Mouse (Mus musculus): Measurements from ENCODE around the gene Lrch1.

The Lrch1 gene

DNA sequence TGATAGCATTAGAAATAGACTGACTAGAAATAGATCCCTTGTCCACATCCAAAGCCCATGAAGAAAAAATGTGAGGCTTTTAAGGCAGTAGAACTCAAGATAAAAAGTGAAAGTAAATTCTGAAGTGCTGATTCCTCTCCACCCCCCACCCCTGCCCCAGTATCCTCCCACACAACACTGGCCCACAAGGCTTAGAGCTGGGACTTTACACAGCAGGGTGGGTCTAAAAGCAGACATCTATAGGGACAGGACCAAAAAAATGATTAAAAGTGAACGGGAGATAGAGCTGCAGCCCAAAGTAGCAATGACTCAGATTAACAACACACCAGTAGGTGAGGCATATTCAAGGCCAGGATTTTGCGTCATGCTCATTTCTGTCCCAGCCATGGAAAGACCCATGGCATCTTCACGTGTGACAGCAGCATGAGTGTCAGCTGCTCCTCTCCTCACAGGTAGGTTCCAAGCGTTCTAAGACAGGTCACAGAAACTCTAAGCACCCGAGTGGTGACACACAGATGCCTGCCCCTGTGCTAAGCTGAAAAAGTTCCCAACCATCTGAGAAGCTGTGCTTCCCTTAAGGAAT, 29.1 kb downstream of the Lrch1 start:
- peak; percentile 90 for DNase-seq

DNA sequence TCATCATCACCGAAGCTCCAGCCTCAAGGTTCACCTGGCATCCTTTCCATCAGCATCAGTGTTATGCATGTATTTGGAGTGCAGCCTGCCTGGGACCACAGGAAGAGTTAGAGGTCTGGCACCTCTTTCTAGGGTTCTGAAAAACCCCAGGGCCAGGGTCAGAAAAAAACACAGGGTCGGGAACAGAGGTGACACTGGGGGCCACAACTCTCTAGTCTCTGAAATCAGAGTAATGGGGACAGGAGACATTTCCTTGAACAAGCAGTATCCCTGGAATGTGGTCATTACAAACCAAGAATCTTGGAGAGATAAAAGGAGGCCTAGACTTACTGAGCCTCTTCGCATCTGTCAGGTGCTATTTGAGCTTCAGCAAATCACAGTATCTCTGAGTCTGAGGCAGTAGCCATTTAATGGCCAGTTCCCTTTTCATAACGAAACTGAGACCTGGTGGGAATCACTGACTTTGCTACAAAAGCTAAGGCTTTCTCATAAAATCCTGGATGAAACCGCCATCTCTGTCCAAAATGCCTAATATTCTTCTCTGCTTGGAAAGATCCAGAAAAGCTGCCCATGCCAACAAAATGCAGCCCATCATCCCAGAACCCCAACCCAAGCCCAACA, 30.1 kb downstream of the Lrch1 start:
- DNase-seq, result peak; percentile 82

DNA sequence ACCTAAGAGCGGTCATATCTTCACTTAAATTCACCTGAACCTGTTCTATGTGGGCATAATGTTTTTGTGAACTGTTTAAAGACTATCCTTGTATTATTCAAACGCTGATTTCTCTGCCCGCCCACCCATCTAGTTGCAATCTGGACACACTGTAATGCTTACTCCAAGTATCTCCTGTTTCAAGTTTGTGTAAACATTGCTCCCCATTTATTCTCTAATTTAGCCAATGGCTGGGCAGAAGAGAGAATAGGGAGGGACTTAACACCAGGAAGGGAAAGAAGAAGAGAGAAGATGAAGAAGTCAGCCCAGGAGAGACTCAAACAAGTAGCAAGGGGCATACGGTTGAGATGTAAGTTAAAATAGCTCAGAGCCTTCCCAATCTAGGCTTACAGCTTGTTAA, 31.0 kb downstream of the Lrch1 start:
- DNase-seq, result no peak

DNA sequence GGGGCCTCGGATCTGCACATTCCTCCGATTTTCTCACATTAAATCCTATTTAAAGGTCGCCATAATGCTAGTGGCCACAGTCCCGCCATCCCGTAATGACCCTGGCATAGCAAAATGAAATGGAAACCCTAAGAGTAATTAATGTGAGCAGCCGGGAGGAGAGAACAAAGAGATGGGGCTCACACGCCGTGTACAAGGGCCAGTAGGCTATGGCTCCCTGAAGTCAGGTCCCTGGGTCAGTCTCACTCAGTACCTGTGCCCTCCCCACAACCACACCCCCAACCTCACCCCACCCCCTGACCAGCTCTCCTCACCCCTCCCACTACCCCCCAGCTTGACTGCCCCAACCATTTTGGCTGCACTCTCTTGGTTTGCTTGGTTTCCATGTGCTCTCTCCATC, 31.6 kb downstream of the Lrch1 start:
- DNase-seq, result peak; percentile 64

DNA sequence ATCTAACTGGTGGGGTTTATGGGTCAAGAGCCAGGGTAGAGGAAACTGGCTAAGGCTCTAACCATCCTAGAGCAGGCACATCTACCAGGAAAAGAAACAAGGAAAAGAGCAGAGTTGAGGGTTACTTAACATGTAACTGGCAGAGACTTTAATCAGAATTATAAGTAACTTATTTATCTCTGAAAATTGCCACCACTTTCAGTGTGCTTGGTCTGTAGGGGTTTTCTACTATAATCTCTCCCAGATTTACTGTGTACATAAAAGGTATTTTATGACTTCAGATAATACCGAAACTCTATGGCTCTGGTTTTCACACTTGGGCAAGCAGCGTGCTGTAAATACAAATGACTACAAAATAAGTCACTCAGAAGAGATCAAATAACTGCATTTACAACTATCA, 32.0 kb downstream of the Lrch1 start:
- DNase-seq, result no peak

DNA sequence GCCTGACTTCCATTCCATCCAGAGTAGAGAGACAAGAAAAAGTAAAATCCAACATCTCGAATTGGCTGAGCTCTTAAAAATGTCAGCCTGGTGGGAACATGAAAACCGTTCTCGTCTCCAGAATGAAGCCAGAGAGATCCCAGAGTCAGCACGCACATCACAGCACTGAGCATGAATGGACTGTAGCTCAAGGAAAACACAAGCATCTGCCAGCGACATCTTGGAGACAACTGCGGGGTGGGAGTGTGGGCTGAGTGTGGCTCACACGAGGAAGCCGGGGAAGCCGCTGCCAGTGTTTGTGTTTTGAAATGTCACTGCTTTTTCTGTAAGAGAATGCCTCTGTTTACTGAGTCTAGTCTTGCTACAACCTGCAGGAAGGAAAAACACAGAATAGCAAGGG, 32.7 kb downstream of the Lrch1 start:
- DNase-seq, result peak; percentile 89

DNA sequence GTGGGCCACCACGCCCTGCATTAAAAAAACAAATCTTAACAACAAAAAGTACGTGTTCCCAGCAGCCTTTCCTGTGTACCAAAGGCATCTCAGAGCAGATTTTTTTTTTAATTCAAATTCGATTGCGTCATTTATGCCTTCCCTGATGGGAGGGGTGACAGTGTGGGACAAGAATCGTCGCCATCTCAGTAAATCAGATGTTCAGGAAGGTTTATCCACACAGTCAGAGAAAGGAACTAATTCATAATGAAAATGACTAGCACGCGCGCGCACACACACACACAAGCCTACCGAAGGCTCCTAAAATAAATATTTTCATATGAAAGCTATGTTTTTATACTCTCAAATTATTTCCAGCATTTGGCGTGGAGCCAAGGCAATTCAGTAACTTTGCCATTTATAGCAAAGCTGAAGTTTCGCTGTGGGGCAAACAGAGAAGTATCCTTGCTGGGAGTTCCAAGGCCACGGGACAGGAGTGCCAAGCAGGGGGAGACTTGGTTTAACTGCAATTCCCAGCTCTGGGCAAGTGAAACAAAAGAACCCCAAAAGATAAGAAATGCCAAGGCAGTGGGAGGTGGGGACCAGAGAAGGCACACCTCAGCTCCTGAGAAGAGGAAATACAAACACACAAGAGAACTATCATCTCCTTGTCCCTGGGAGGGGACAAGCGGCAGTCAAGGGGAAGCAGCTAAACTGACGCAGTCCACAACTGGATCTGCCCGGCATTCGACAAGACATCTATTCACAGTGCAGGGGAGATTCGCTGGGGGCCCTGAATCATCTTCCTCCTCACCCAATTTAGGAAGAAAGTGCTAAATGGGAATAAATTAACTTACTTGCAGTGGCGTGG, 34.1 kb downstream of the Lrch1 start:
- peak; percentile 94 for DNase-seq

DNA sequence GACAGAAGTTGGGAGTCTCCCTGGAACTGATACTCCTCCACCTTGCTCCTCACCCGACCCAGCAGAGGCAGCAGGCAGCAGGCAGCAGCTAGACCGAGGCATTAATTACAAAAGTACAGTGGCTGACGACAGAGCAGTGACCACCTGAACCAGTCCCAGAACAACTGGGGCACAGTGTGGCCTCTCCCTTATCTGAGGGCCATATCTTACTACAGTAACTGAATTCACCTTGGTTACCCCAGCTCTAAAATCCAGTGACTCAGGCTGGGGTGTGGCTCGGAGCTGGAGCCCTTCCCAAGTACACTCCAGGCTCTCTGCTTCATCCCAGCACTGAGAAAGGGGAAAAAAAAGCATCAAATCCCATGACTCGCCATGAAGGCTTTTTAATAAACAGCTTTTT, 37.3 kb downstream of the Lrch1 start:
- DNase-seq, result peak; percentile 94

DNA sequence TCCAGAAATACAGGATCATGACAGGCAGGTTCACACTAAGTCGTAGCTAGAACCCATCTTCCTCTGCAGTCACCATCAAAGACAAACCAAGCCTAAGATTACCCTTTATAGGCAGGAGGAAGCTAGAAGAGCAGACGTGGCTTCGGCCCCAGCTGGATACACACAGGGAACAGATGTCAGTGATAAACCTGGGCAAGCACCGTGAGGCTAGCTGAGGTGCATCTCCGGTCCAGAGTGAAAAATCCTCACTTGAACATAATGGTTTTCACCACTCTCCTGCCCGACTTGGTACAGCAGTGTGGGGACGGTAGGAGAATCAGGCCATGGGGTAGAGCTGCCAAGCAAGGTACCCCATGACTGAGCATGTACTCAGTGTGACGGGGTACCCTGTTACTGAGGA, 38.7 kb downstream of the Lrch1 start:
- peak; percentile 89 for DNase-seq

DNA sequence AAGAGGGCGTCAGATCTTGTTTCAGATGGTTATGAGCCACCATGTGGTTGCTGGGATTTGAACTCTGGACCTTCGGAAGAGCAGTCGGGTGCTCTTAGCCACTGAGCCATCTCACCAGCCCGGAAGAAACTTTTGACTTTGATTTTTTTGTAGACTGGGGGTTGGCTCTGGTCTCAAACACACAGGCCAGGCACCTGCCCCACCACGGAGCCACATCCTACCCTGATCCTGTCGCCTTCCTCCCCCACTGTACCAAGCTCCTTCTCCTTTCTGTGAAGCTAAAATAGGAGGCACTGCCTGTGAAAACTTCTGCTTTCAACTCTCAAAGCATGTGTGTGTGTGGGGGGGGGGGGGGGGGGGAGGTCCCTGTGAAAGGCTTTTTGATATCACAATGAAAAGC, 39.4 kb downstream of the Lrch1 start:
- DNase-seq, result peak; percentile 95

DNA sequence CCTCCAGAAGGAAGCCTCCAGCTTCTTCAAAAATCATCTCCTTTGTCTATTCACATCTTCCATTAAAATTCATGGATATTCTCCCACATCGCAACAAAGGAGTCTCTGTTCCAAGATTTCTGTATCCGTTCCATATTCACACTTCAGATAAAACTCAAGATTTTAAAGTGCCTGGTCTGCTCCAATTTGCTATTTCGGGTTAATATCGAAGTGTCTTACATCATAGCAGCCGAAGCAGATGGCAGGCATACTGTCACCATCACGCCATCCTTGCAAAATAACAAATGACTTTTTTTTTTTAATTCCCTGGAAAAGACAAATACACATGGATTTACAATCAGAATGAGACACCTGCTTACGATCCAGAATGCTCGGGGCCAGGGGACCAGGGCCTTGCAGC, 40.0 kb downstream of the Lrch1 start:
- DNase-seq, result no peak

DNA sequence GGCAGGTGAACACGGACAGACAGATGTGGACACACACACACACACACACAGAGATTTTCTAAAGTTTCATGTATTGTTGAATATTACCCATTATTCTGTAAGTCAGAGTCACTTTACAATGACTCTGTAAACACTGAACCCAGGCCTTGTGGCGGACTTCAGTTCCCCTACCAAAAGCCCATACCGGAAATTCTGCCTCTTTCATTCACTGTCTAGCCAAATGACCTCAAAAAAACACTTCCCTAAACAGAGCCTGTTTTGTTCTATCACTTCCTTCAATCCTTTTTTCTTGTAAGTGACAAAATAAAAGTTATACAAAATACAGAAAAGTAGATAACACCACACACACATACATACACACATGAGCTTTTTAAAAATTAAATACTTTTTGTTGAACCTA, 41.7 kb downstream of the Lrch1 start:
- DNase-seq, result no peak

DNA sequence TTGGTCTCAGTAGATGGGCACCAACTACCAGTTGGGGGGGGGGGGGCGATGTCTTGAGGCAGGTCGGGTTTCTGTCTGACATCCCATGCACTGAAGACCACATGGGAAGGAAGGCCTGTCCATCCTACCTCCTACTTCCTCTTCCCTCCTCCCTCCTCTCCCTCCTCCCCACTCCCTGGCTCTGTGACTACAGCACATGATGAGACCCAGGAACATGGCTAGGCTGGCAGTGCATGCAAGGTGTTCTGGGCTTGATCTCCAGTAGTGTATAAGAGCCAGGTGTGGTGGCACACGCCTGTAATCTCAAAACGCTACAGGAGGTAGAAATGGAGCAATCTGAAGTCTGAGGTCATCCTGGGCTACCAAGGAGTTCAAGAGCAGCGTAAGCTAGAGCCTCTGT, 43.2 kb downstream of the Lrch1 start:
- DNase-seq, result peak; percentile 94

DNA sequence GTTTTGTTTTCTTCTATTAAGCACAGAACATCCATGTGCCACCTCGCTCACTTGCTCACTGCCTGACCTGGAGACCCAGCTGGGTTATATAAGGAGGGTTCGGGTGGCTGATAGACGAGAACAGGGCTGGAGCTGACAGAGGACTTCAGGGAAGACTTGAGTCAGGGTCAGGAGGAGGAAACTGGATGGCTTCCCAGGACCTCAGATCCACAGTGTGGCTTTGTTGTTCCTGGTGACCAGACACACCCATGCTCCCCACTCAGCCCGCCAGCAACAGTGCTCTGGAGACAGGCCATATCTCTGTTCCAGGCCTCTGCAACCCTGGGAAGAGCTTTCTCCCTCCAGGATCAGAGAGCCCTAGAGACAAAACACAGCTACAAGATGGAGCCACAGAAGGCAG, 44.6 kb downstream of the Lrch1 start:
- DNase-seq, result peak; percentile 99

DNA sequence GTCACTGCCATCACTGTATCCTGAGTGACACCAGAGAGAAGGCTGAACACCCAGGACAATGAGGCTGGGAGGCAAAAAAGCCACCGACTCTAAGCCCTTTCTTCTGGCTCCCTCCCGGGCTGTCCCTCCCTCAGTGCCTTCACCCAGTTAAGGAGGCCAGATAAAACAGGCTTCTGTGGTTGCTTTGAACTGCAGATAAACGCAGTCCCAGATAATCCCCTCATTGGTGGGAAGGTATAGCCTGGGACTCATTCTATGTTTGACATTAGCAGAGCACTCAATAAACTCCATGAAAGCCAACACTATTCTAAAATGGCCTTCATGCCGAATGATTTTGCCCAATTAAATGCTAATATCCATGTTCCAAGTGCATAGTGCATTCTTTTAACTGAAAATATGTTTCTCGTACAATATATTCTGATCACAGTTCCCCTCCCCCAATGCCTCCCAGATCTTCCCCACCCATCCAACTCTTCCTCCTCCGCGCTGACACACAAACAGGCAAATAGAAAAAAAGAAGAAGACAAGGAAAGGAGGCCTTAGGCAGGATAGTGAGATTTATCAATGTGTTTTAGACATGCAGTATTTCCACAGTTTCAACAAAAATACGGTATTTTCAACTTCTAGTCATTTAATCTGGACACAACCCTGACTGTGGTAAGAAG, 46.8 kb downstream of the Lrch1 start:
- DNase-seq, result no peak

DNA sequence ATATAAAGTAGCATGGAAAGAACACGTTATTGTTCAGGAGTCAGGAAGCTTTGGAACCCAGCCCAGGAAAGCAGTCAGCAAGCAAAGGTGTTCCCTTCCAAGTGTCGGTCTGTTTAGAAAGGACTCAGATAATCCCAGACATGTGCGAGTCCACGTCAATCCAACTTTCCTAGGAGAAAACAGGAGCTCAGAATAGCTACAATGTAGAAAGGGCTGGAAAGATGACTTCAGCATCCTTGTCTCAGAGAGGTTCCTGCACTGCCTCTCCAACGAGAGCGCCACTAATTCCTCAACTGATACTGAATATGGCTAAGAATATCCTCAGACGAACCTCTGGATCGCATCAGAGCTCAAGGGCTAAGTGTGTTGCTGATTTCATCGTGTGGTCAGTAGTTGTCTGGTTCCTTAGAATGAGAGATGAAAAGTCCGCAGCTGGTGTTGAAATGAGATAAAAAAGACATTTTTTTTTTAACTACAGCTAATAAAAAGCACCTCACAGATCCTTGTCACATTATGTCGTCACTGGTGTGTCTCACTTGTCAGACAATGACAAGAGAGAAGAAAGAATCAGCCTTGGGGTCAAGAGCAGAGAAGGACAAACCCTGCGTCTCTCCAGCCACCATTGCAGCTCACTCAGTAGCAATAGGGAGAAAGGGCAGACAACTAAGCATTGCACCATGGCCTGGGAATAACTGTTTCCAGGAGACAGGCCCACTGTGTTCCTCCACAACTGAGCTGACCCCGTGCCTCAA, 47.5 kb downstream of the Lrch1 start:
- peak; percentile 97 for DNase-seq

DNA sequence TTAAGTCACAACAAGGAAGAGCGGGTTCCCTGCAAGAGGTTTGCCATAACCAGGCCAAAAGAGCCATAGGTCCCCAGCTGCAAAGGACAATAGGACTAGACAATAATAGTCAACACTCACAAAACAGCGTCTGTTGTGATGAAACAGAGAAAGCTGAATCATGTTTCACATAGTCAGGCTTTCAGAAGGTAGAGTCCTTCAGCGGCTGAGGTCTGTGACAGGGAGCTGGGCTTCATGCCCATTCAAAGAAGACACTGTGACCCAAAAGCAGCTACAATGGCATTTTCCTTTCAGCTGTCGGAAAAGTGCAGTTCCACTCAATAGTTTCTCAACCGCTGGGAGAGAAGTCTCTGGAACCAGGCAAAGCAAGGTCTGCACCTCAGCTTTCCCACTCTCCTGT, 48.7 kb downstream of the Lrch1 start:
- peak; percentile 80 for DNase-seq

DNA sequence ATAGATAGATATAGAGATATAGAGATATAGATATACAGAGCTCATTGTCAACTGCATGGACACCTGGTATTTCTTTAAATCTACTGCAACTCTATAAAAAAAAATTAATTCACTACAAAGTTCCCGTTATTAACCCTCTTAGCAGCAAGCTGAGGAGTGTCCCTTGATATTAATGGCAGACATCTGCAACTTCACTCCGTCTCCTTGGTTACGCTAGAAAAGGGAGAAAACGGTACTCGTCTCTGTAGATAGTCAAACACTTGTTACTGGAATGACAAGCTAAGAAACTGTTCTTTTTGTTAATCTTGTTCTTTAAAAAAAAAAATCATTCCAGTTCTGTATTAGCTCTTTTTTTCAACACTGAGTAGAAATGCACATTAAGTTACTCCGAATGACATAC, 54.0 kb downstream of the Lrch1 start:
- DNase-seq, result peak; percentile 4

DNA sequence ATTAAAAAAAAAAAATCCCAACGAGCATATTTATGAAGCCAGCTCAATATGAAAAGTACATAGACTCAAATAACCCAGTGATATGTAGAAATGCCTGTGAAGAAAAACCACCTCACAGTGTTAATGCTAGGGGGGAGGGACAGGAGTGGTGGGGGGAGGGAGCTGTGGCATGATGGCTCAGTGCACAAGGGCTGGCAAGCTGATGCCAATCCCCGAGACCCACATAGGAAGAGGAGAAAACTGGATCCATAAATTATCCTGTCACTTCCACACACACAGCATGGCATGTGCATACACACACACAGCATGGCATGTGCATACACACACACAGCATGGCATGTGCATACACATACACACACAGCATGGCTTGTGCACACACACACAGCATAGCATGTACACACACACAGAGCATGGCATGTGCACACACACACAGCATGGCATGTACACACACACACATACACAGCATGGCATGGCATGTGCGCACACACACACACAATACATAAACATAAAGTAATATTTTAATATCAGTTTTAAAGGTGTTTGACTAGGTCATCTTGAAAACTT, 54.5 kb downstream of the Lrch1 start:
- peak; percentile 54 for DNase-seq

DNA sequence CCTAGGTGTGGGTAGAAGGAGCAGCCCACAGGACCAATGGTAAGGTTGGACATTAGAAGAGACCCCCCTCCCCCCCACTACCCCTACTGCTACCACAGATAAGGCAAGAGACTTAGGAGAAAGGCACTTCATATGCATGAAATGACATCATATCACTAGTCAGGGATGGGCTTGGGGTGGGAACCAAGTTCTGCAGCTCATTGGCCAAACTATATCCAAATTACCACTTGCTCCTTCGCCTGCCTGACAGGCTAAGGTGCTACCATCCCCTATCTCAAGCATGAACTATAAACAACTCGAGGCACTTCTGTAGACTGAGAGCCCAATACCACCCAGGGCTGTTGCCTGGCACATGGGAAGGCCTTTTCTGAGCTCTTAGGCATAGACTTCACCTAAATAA, 58.4 kb downstream of the Lrch1 start:
- DNase-seq, result no peak

DNA sequence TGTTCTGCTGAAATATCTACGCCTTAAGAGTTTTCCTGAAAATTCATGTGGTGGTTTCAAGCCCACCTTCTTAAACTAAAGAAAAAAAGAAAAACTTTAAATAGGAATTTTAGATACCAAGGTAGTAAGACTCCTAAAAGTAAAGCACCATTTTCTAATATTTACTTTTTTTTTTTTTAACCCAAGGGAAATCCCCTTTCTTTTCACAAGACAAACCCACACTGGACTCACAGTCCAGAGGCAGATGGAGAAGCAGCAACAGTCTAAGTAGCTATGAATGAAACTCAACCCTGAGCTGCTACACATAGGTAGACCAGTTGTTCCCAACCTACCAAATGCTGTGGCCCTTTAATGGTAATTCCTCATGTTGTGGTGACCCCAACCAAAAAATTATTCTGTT, 59.6 kb downstream of the Lrch1 start:
- no peak for DNase-seq

DNA sequence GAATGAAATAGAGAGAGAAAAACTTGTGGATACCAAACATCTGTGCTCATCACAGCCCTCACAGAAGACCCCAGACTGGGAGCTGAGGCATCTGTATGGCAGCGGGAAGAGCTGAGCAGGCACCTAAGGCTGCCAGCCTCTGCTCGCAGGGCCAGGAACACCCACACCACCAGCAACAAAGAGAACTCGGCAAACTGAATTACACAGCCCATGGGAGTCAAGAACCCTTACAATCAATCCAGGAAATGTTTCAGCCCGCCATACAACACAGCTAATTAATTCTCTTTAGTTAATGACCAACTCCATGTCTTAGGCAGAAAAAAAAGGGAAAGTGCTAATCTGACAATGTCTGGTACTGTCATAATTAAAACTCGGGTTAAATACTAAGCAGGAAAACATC, 61.2 kb downstream of the Lrch1 start:
- no peak for DNase-seq

DNA sequence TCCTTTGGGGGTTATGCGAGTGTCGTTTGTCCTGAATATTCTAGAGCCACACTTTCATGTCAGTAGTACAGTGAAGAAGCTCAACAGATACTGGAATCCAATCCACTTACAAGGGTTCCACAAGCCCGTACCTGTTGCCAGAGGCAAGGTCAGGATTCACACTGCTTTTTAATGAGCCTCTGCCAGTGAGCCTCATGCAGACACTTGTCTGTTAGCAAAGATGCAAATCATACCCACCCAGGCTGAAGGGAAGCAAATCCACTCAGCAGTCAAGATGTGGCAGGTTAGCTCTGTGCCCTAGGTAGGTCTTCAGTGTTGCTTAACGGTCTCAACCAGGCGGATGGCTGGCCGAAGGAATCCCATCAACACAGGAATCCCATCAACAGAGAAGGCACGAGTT, 62.8 kb downstream of the Lrch1 start:
- DNase-seq, result no peak
